Mouse (Mus musculus): ENCODE measurements at regions not wholly inside any gene's neighbourhood (a gene's known extent, or its start where the extent isn't known, plus 50 kb on each side); places are given as distances from the start of the nearest gene placed in this dataset. TPM values are rescaled to one million over a fixed set of nuclear protein-coding genes. Genes with fewer than 3 reads are reported as not detected.

DNA sequence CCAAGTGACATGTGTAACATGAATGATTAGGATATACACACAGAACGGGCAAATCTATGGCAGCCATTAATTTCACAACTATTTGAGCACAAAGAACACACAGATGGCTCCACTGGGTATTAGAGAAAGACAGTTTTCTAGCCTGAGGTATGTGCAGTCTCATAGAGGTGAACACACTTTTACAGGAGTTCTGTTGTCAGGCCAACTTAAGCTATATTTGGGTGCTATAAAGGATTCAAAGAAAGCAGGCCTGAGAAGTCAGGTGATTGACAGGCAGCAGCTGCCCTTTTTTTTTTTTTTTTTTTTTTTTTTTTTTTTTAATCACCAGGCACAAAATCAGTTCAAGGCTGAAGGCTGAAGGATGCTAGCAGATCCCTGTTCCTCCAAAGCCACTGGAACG, 153.0 kb downstream of the Gm11361 start:
- Histone ChIP-seq H3K4me3 (no peak overlapping the region), H3K27ac (no peak overlapping the region)
- no peak for TF ChIP-seq CTCF (IDR thresholded peaks at IDR 0.05)
- intact Hi-C loops (cut with DNase I) = loop anchor here (10.0 kb wide), 1 partner anchor 1424 kb away; no protein-coding TSS in a partner anchor
- DNase-seq = no peak

DNA sequence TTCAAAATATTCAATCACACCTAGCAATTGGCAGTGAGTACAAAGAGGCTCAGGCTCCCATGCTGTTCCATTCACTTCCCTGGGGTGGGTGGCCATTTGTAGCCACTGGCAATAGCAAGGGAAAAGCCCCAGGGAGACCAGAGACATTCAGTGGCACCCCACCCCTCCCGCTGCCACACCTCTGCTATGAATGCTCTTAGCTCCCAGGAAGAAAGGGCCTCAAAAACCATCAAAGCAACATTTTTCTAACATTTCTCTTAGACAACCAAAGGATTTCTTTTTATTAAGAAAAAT, 152.2 kb downstream of the Gm11361 start:
- no peak for DNase-seq
- TF ChIP-seq CTCF (IDR thresholded peaks at IDR 0.05) = no peak
- H3K27ac ChIP-seq = no peak overlapping the region
- intact Hi-C loops (cut with DNase I) = no loop called here
- H3K4me3 ChIP-seq = no peak overlapping the region

DNA sequence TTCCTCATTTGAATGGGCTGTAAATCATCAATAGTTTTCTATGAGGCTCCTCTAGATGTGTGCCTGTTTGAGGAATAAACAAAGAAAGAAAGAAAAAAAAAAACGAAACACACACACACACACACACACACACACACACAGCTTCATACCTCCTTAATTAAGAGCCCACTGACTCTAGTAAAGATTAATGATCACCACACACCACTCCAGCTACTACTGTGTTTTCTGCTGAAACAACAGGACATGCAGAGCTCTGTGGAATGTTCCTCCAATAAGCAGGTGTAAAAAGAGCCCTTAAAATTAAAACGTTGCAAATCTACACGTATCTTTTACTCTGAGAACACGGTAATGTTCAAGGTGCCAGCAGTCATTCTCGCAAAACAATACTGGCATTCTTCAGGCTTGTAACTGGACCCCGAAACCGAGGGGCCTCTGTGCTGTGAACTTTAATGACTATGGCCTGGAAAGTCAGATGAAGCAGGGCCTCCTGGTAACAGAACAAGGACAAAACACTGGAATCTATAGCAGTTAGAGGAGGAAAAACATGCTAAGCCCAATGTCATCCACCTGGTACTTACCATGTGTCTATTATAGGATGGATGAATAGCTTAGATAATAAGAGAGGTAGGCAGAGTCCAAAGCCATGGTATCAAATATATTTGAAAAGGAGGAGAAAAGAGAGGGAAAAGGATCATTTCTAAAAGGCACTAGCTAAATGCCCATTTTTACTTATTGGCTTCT, 151.7 kb downstream of the Gm11361 start:
- intact Hi-C loops (cut with DNase I) = no loop called here
- Histone ChIP-seq H3K4me3 (no peak overlapping the region), H3K27ac (no peak overlapping the region)
- DNase-seq = no peak
- no peak for TF ChIP-seq CTCF (IDR thresholded peaks at IDR 0.05)

DNA sequence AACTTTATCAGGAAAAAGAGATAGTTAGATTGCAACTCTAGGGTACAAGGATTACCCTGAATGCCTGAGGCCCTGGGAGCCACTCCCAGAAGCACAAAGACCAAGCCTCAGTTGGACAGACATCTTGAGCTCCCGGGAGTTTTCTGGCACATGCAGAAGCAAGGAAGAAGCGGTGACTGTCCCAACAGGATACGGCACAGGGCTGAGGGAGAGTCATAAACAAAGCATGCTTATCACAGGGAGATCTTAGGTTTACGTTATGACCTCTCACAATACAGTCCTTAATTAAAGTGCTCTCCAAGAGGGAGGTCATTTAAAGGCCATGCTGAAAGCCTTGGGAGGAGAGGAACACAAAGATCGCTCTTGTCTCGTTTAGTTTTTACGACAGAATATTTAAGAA, 143.1 kb downstream of the Gm11361 start:
- TF ChIP-seq CTCF (IDR thresholded peaks at IDR 0.05) = no peak
- Histone ChIP-seq H3K4me3 (no peak overlapping the region), H3K27ac (no peak overlapping the region)
- intact Hi-C loops (cut with DNase I) = no loop called here
- DNase-seq = no peak

Small RNAs in the stretch of these regions (microRNA-seq; reads per million reads assigned to microRNA genes)
- gene Mir6368 = not detected
